Mouse (Mus musculus) myocyte (in vitro differentiated cells): ENCODE results near the gene Zfp54. TPM values are rescaled to one million over a fixed set of nuclear protein-coding genes. Genes with fewer than 3 reads are reported as not detected.
A peak's percentile ranks its signal among the peaks of the same experiment; 100 is the strongest.
"Not testable (repeated sequence)": the region's sequence is repeated elsewhere in the genome, so short reads cannot be mapped to it uniquely, and the experiment has no call there.

ENCODE experiments used
- H3K27me3 ChIP-seq: one replicate; pipeline ENCODE4 v1.6.1; 2011; ENCODE audit not compliant: control insufficient read depth, insufficient read depth, insufficient read length
- H3K36me3 ChIP-seq: one replicate; pipeline ENCODE4 v1.6.1; 2011; ENCODE audit not compliant: control insufficient read depth, insufficient read depth
- H3K4me2 ChIP-seq: one replicate; pipeline ENCODE4 v1.6.1; 2011; ENCODE audit warnings: low read depth, control low read depth
- H3K4me3 ChIP-seq: one replicate; pipeline ENCODE4 v1.5.1; 2011; ENCODE audit warnings: mild to moderate bottlenecking, control low read depth, moderate library complexity
- H3K79me2 ChIP-seq: one replicate; pipeline ENCODE4 v1.6.1; 2011; ENCODE audit not compliant: control insufficient read depth, insufficient read depth
- H3ac ChIP-seq: one replicate; pipeline ENCODE4 v1.6.1; 2011; ENCODE audit not compliant: control insufficient read depth, insufficient read length
- MYOG ChIP-seq, 3 experiments: IDR thresholded peaks; one replicate each; pipeline ENCODE4 v1.6.1; 2011; ENCODE audit warnings: control low read depth in 2 of 3, low read depth in 2 of 3, mild to moderate bottlenecking in 2 of 3; ENCODE audit not compliant: insufficient read length in 2 of 3, control insufficient read depth in 1 of 3, insufficient read depth in 1 of 3
- TCF12 ChIP-seq: IDR thresholded peaks from one replicate; pipeline ENCODE4 v1.6.1; 2011; ENCODE audit warnings: mild to moderate bottlenecking, control low read depth; ENCODE audit not compliant: poor library complexity, insufficient read depth, severe bottlenecking
- polyA plus RNA-seq: library from polyadenylated mRNA; unstranded; fragments of >200 nt; fragmentation: generic; extraction: Trizol; gene quantifications from one replicate; pipeline ENCODE4 v1.2.1, GENCODE M21; 2012; ENCODE audit warnings: missing spikeins

Gene Zfp54
- polyA plus RNA-seq, 1 experiment = 0.59 TPM

DNA sequence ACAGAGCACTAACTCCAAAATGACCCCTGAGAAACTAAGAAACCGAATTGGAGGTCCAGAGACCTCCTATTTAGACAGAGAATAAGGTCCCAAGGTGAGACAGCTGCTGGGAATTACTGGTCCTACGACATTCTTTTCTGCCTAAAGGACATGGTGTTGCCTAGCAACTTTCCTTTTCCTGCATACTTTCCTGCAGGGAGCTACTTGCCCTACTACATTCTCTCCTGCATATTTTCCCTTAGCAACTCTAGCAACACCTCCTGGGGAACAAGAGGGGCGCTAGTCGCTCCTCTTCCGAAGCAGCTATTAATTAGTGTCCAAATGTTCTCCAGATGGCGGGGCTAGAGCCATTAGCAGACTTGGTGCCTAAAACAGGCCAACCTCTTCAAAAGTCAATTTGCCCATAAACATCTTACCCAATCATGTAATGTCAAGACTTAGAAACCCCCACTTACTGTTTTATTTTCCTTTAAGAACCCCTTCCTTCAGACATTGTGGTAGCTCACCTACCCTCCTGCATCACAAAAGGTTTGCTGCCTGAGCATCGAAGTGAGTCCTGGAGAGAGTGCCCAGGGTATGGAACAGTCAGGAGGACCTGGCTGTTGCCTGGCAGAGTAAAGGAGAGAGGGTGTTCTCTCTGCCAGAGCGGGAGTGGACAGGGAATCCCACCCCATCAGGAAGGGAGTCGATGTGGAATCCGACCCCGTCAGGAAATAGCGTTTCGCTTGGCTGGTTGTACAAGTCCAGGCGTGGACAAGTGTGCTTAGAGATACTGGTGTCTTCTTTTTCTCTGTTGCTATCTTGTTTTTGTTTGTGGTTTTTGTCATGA, 50.5 kb downstream of the Zfp54 start:
- no peak for TF ChIP-seq MYOG (IDR thresholded peaks at IDR 0.05; ENCODE audit: control insufficient read depth in 1 of 3, insufficient read depth in 1 of 3, insufficient read length in 2 of 3, low read depth in 2 of 3)
- no peak for TF ChIP-seq TCF12
- H3K4me2 ChIP-seq = peak overlapping the region; percentile 87
- H3ac ChIP-seq = no peak overlapping the region
- H3K36me3 ChIP-seq = no peaks in the 10 kb centered on the region
- no peaks in the 10 kb centered on the region for H3K27me3 ChIP-seq
- H3K79me2 ChIP-seq = no peaks in the 10 kb centered on the region
- H3K4me3 ChIP-seq = peak overlapping the region; percentile 10

DNA sequence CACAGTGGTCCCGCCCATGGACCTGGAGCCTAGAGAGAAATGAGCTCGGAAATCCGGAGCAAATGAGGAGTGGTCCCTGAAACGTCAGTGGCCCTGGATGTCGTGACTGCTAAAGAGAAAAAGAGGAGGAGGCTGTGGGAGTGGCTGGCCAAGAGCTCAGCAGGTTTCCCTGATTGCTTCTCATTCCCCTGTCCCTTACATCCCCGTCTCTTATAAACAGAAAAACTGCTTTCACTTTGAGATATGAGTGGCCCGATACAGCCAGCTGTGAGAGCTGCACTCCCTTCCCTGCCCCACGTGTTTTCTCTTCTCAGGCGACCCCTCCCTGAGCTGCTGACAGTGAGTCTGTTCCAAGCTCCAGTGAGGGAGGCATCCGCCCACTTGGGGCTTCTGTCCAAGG, 51.7 kb downstream of the Zfp54 start:
- H3K27me3 ChIP-seq, H3K79me2 ChIP-seq, H3K36me3 ChIP-seq, H3ac ChIP-seq: not testable (repeated sequence)
- peak overlapping the region; percentile 10 for H3K4me3 ChIP-seq
- H3K4me2 ChIP-seq = peak overlapping the region; percentile 55

DNA sequence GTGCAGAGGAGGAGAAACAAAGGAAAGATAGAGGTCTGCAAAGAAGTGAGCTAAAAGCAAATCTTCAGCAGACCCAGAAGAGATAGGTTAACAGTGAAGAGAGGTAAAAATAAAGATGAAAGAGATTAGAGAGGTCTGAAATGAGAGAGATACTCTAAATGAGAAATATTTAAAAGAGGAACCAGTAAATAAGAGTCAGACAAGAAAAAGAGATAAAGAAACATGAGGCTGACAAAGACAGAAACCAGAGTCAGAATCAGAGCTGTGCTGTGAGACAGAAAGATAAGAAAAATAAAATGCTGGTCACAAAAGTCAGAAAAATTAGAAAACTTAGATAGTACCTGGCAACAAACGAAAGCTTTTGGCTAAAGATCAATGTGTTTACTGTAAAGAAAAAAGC, 52.3 kb downstream of the Zfp54 start:
- Histone ChIP-seq H3K4me3 (peak overlapping the region; percentile 10), H3K4me2 (peak overlapping the region; percentile 55)
- not testable (repeated sequence) for H3K27me3 ChIP-seq, H3K79me2 ChIP-seq, H3K36me3 ChIP-seq, H3ac ChIP-seq

DNA sequence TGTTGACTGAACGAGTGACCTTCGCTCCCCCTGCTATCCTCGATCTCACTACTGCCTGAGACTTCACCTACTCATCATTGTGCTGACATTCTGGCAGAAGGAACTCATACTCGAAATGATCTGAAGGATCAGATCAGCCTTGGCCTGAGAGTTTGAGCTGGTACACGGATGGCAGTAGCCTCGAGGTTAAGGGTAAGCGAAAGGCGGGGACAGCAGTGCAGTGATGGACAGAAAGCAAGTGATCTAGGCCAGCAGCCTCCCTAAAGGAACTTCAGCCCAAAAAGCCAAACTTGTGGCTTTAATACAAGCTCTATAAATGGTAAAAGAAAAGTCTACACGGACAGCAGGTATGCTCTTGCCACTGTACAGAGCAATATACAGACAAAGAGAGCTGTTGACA, 53.3 kb downstream of the Zfp54 start:
- not testable (repeated sequence) for H3K27me3 ChIP-seq, H3K36me3 ChIP-seq, H3K79me2 ChIP-seq, H3K4me3 ChIP-seq, H3ac ChIP-seq, H3K4me2 ChIP-seq

DNA sequence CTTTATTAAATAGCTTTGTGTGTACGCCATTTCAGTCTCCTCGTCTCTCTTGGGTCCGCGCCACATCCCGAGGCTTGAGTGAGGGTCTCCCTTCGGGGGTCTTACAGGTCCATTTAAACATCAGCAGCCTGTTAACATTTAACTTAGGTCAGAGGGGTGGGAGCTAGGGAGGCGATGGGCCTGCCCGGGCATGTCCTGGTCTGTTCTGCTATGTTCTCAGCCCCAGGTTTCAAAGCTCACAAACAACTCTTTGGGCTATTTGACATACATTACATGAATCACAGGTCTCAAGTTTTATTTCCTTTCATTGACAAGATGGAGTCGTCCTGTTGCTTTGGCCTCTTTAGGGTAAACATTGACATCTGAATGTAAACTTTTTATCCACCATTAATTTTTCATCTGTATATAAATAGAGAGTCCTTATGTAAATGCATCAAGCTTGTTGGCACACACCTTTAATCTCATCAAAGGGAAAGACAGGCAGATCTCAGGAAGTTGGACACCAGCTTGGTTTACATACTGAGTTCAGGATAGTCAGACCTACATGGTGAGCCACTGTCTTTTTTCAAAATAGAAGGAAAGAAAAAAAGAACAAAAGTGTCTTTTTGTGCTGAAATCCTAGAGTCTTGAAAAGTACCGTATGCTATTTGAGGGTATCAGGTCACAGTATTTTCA, 55.2 kb downstream of the Zfp54 start:
- H3K4me2 ChIP-seq = peak overlapping the region; percentile 14
- not testable (repeated sequence) for H3K36me3 ChIP-seq, H3K79me2 ChIP-seq, H3ac ChIP-seq, H3K27me3 ChIP-seq, H3K4me3 ChIP-seq

Other genes starting within 250 kb of the Zfp54 start
- gene Vmn1r234, start 197.1 kb upstream of the Zfp54 start, polyA plus RNA-seq = not detected
- not detected for gene Vmn1r235, start 166.8 kb upstream of the Zfp54 start, polyA plus RNA-seq
- not detected for gene Vmn1r236, start 140.3 kb upstream of the Zfp54 start, polyA plus RNA-seq
- not detected for gene Vmn1r237, start 111.4 kb upstream of the Zfp54 start, polyA plus RNA-seq
- 0.10 TPM for gene Zfp677, start 39.5 kb upstream of the Zfp54 start, polyA plus RNA-seq
- 1.5 TPM for gene Zfp51, start 27.1 kb downstream of the Zfp54 start, polyA plus RNA-seq
- gene Zfp53, start 65.8 kb downstream of the Zfp54 start, polyA plus RNA-seq = 1.5 TPM
- gene Zfp52, start 112.3 kb downstream of the Zfp54 start, polyA plus RNA-seq = 1.9 TPM
- gene Zfp948, start 143.8 kb downstream of the Zfp54 start, polyA plus RNA-seq = 2.0 TPM
- 0.44 TPM for gene Zfp983, start 227.4 kb downstream of the Zfp54 start, polyA plus RNA-seq